Mouse (Mus musculus) erythroblast, embryonic 14.5 days (primary cell): ENCODE results near the gene Orc3. TPM values are rescaled to one million over a fixed set of nuclear protein-coding genes. Genes with fewer than 3 reads are reported as not detected.

Experiments
- H3K27me3 ChIP-seq: 2 replicates; pipeline ENCODE4 v1.6.1; 2012; ENCODE audit warnings: inconsistent platforms; ENCODE audit not compliant: control insufficient read depth
- H3K36me3 ChIP-seq: 2 replicates; pipeline ENCODE4 v1.6.1; 2012; ENCODE audit warnings: mild to moderate bottlenecking, inconsistent platforms; ENCODE audit not compliant: control insufficient read depth
- H3K4me1 ChIP-seq: 2 replicates; pipeline ENCODE4 v1.6.1; 2012; ENCODE audit warnings: inconsistent platforms; ENCODE audit not compliant: control insufficient read depth
- H3K4me3 ChIP-seq: replicated peaks from 2 replicates; pipeline ENCODE3; 2012; ENCODE audit warnings: moderate library complexity, mild to moderate bottlenecking, inconsistent platforms
- H3K9me3 ChIP-seq: 2 replicates; pipeline ENCODE4 v1.6.1; 2012; ENCODE audit warnings: low read length, inconsistent platforms, mixed read lengths; ENCODE audit not compliant: control insufficient read depth
- GATA1 ChIP-seq: IDR thresholded peaks from 2 replicates; pipeline ENCODE4 v1.6.1; 2012; ENCODE audit warnings: low read length, inconsistent platforms, mixed read lengths
- TAL1 ChIP-seq: IDR thresholded peaks from 3 replicates; pipeline ENCODE4 v1.6.1; 2012; ENCODE audit warnings: low read length, inconsistent platforms, mixed read lengths
- polyA plus RNA-seq: library from polyadenylated mRNA; stranded (reverse); fragments of >175 nt; gene quantifications from 2 replicates; pipeline ENCODE4 v1.2.3, GENCODE M21; 2012

Gene Orc3
- polyA plus RNA-seq, 1 experiment: 0.45 TPM

GRCm38 (mm10) chr4:34529379-34529778 lies 85.4 kb downstream of the Orc3 start:
- no peaks in the 10 kb centered on the region for H3K4me1 ChIP-seq
- no peaks in the 10 kb centered on the region for H3K9me3 ChIP-seq
- no peak overlapping the region for H3K4me3 ChIP-seq
- no peak for TF ChIP-seq GATA1
- TF ChIP-seq TAL1: no peak
- H3K36me3 ChIP-seq: no peaks in the 10 kb centered on the region
- no peaks in the 10 kb centered on the region for H3K27me3 ChIP-seq

GRCm38 (mm10) chr4:34528430-34529100 lies 86.2 kb downstream of the Orc3 start:
- TF ChIP-seq TAL1 (no peak), GATA1 (no peak)
- Histone ChIP-seq H3K4me3 (no peak overlapping the region), H3K27me3 (no peaks in the 10 kb centered on the region), H3K36me3 (no peaks in the 10 kb centered on the region), H3K9me3 (no peaks in the 10 kb centered on the region), H3K4me1 (no peaks in the 10 kb centered on the region)

GRCm38 (mm10) chr4:34526771-34527170 lies 88.0 kb downstream of the Orc3 start:
- H3K4me3 ChIP-seq: no peak overlapping the region
- no peaks in the 10 kb centered on the region for H3K4me1 ChIP-seq
- no peaks in the 10 kb centered on the region for H3K36me3 ChIP-seq
- TF ChIP-seq GATA1 (no peak), TAL1 (no peak)
- H3K27me3 ChIP-seq: no peaks in the 10 kb centered on the region
- no peaks in the 10 kb centered on the region for H3K9me3 ChIP-seq

GRCm38 (mm10) chr4:34523586-34523985 lies 91.2 kb downstream of the Orc3 start:
- Histone ChIP-seq H3K9me3 (no peaks in the 10 kb centered on the region), H3K4me1 (no peaks in the 10 kb centered on the region), H3K4me3 (no peak overlapping the region), H3K36me3 (no peaks in the 10 kb centered on the region), H3K27me3 (no peaks in the 10 kb centered on the region)
- no peak for TF ChIP-seq GATA1
- no peak for TF ChIP-seq TAL1

- TF ChIP-seq TAL1: no peak
- TF ChIP-seq GATA1: no peak
- no peaks in the 10 kb centered on the region for H3K27me3 ChIP-seq
- no peak overlapping the region for H3K4me3 ChIP-seq
- H3K9me3 ChIP-seq: no peaks in the 10 kb centered on the region
- no peaks in the 10 kb centered on the region for H3K4me1 ChIP-seq
- no peaks in the 10 kb centered on the region for H3K36me3 ChIP-seq
These were observed 91.9 kb downstream of the Orc3 start for GRCm38 (mm10) chr4:34522846-34523245.

Other genes with a start within 250 kb of the Orc3 start
- 9.7 and 12.5 TPM in 2 replicates for gene Akirin2, start 64.0 kb downstream of the Orc3 start, polyA plus RNA-seq
- gene Rars2, start within 50 bp of the Orc3 start, polyA plus RNA-seq: 0.07 and 0.14 TPM in 2 replicates
- 0.02 and 0.12 TPM in 2 replicates for gene Slc35a1, start 72.5 kb upstream of the Orc3 start, polyA plus RNA-seq
- gene Cfap206, start 115.3 kb upstream of the Orc3 start, polyA plus RNA-seq: 0.02 TPM in 1 of 2 replicates, not detected in the other
- not detected in 2 replicates for gene Gm136, start 141.3 kb upstream of the Orc3 start, polyA plus RNA-seq
- gene Smim8, start 163.5 kb upstream of the Orc3 start, polyA plus RNA-seq: 1.2 and 1.4 TPM in 2 replicates